Mouse (Mus musculus) kidney, adult 2 months (tissue): ENCODE measurements at regions not wholly inside any gene's neighbourhood (a gene's known extent, or its start where the extent isn't known, plus 50 kb on each side); places are given as distances from the start of the nearest gene placed in this dataset.

ENCODE experiments used
- CTCF ChIP-seq: fragments of 200-500 bp; conservative IDR thresholded peaks from 2 replicates; pipeline ENCODE4 v1.5.1; 2011; ENCODE audit warnings: low read depth, mild to moderate bottlenecking, control low read depth, low read length, moderate library complexity, mixed read lengths; ENCODE audit not compliant: insufficient read depth, insufficient read length
- POLR2A ChIP-seq: fragments of 200-500 bp; IDR thresholded peaks from one replicate; pipeline ENCODE4 v1.6.1; 2011; ENCODE audit warnings: low read depth, low read length, control low read depth

DNA sequence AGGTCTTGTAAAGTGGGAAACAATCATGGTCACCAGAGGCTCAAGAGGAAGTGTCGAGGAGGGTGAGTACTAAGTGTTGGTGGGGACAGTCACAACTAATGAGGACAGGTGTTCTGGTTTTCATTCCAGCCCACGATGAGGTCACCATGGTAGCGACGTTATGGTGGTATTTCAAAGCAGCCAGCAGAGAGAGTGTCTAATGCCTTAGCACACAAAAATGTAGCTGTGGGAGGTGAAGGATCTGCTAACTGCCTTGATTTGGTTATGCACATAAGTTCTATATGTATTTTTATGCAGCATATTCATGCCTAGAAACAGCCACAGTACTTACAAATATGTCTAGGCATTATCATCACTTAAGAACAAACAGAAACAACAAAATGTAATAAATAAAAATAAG is 151.0 kb upstream of the Cdh5 start:
- TF ChIP-seq POLR2A (no peak), CTCF (no peak)
